Mouse (Mus musculus) intestine, embryonic 16.5 days (tissue): ENCODE measurements around the gene Glt1d1. TPM values are rescaled to one million over a fixed set of nuclear protein-coding genes. Genes with fewer than 3 reads are reported as not detected.

Experiments used
- ATAC-seq: fragments of 200-750 bp; cut with Nextera tagmentation; 2 replicates; pipeline ENCODE4 v1.8.0; 2017; ENCODE audit warnings: moderate TSS enrichment, moderate library complexity
- H3K27ac ChIP-seq: fragments of 300-500 bp; sonication (generic); 2 replicates; pipeline ENCODE4 v1.5.1; 2014; ENCODE audit warnings: mild to moderate bottlenecking, low read length
- H3K27me3 ChIP-seq: fragments of 300-500 bp; sonication (generic); replicated peaks from 2 replicates; pipeline ENCODE4 v1.6.1; 2014; ENCODE audit warnings: low read length, control low read depth, mixed read lengths; ENCODE audit not compliant: control insufficient read depth, insufficient read depth
- H3K36me3 ChIP-seq: fragments of 300-500 bp; sonication (generic); 2 replicates; pipeline ENCODE4 v1.6.1; 2014; ENCODE audit warnings: low read length, control low read depth; ENCODE audit not compliant: control insufficient read depth, insufficient read depth
- H3K4me1 ChIP-seq: fragments of 300-500 bp; sonication (generic); 2 replicates; pipeline ENCODE4 v1.6.1; 2014; ENCODE audit warnings: low read length, control low read depth, mixed read lengths; ENCODE audit not compliant: control insufficient read depth, insufficient read depth
- H3K4me2 ChIP-seq: fragments of 300-500 bp; sonication (generic); 2 replicates; pipeline ENCODE4 v1.6.1; 2014; ENCODE audit warnings: low read depth, low read length, control low read depth
- H3K4me3 ChIP-seq: fragments of 300-500 bp; sonication (generic); 2 replicates; pipeline ENCODE4 v1.5.1; 2014; ENCODE audit warnings: mild to moderate bottlenecking, low read length
- H3K9ac ChIP-seq: fragments of 300-500 bp; sonication (generic); 2 replicates; pipeline ENCODE4 v1.6.1; 2014; ENCODE audit warnings: low read depth, low read length
- H3K9me3 ChIP-seq: fragments of 300-500 bp; sonication (generic); 2 replicates; pipeline ENCODE4 v1.6.1; 2016; ENCODE audit warnings: low read length, control low read depth; ENCODE audit not compliant: control insufficient read depth
- WGBS: fragments of 180-500 bp; shearing (Covaris S2); extraction: QIAGEN DNeasy Blood & Tissue Kit; methylation state at CpG from one replicate; pipeline ENCODE4 v1.1.7; 2014; 5-methylcytosine and 5-hydroxymethylcytosine counted together
- polyA plus RNA-seq: library from polyadenylated mRNA; unstranded; fragments of >200 nt; fragmentation: Nextera tagmentation; extraction: Ambion mirVana; gene quantifications from 2 replicates; pipeline ENCODE4 v1.2.1, GENCODE M21; 2015

Glt1d1 gene
- 0.13 and 0.43 TPM in 2 replicates for polyA plus RNA-seq

DNA sequence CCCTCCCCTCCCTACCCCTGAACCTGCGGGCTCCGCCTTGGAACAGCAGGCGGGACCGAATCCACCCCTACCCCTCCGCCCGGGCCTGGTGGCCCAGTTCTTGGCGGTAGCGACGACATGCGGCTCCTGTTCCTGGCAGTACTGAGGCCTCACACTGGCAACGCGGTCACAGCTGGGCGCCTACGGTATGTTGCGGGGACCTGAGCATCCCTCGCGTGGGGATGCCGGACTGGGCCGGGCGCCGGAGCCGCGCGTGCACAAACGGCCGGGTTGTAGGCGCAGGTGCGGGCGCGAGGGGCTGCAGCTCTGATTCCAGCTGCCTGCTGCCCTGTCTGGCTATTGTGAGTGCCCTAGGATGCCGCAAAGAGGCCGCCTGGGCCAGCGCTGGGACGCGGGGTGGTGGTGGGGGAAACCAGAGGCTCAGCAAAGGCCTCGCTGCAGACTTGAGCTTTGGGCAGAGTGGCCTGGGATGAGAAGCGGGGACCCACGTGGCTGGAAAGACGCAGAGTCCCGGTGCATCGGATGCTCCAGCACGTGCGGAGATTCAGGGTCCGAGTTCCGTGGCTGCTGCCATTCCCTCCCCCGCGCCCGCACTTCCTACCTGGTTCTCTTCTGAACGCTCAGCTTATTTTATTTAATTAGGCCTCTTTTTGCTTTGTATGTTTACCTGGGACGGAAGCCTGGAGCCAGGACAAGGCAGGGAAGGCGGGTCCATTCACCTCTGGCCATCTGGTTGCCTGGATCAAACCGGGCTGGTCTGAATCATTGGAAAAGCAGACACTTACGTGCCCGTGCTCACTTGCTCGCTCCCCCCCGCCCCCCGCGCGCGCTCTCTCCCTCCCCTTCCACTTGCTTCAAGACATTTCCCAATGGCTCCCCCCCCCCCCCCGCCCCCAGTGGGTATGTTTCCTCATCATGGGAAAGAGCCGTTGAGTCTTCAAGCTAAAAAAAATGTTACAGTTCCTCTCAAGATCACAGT lies at the start of gene Glt1d1, which contains the start of gene Slc15a4:
Gene Glt1d1 (plus strand): TSS at position 96 of the 979 bp plus-strand sequence.
Gene Slc15a4 (minus strand): TSS at position 731 of the 979 bp plus-strand sequence.
- H3K36me3 ChIP-seq = no peaks in the 10 kb centered on the region
- peak within 1 kb of the TSS; percentile 50 for H3K4me3 ChIP-seq
- no peak within 1 kb of the TSS for H3K27ac ChIP-seq
- under 1% methylated on average over 61 of the region's 62 CpGs for WGBS
- peaks cover 22% of the 10 kb centered on the region for H3K27me3 ChIP-seq
- no peaks in the 10 kb centered on the region for H3K9me3 ChIP-seq
- peak within 1 kb of the TSS; percentile 65 for H3K9ac ChIP-seq
- no peaks in the 10 kb centered on the region; the same call in 1 of the 2 replicates for H3K4me1 ChIP-seq
- peak within 1 kb of the TSS; percentile 78 for H3K4me2 ChIP-seq
- ATAC-seq = peak; percentile 48; the same call in 1 of the 2 replicates

DNA sequence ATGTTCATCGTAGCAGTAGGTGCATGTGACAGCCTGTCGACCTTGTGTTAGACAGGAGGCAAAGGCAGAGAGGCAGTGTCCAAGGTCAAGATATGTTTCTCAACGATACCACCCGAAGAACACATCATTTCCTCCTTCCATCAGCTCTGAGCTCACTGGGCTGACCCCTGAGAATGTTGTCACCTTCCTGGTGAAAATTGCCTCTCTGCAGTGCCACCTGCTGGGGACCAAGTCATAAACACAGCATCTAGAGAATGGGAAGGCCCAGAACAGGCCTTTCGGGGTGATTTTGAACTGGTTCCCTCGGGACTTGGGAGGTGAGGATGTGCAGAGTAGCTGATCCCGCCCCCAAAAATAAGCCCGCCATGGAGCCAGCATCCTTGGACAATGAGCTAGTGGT lies 48.4 kb upstream of the Glt1d1 start:
- no peaks in the 10 kb centered on the region for H3K27me3 ChIP-seq
- no peaks in the 10 kb centered on the region for H3K36me3 ChIP-seq
- no peak overlapping the region for H3K4me3 ChIP-seq
- H3K4me1 ChIP-seq = no peaks in the 10 kb centered on the region
- no peaks in the 10 kb centered on the region for H3K9me3 ChIP-seq
- H3K4me2 ChIP-seq = no peak overlapping the region
- WGBS = 77% methylated on average over 8 of the region's 8 CpGs
- H3K9ac ChIP-seq = no peak overlapping the region
- H3K27ac ChIP-seq = no peak overlapping the region
- no peak for ATAC-seq

- Histone ChIP-seq H3K9me3 (no peaks in the 10 kb centered on the region), H3K4me1 (no peaks in the 10 kb centered on the region), H3K4me2 (no peak overlapping the region), H3K27ac (no peak overlapping the region), H3K36me3 (no peaks in the 10 kb centered on the region), H3K27me3 (no peaks in the 10 kb centered on the region), H3K9ac (no peak overlapping the region), H3K4me3 (no peak overlapping the region)
- no peak for ATAC-seq
- WGBS = 69% methylated on average over 6 of the region's 6 CpGs
These were observed 44.2 kb upstream of the Glt1d1 start for GRCm38 (mm10) chr5:127587854-127588253.

- H3K27ac ChIP-seq = no peak overlapping the region
- H3K4me1 ChIP-seq = no peaks in the 10 kb centered on the region
- H3K4me2 ChIP-seq = no peak overlapping the region
- ATAC-seq = no peak
- H3K9me3 ChIP-seq = no peaks in the 10 kb centered on the region
- no peaks in the 10 kb centered on the region for H3K27me3 ChIP-seq
- H3K9ac ChIP-seq = no peak overlapping the region
- H3K36me3 ChIP-seq = peaks cover 3% of the 10 kb centered on the region
- WGBS = 66% methylated on average over 5 of the region's 5 CpGs
- H3K4me3 ChIP-seq = no peak overlapping the region
These were observed 39.7 kb upstream of the Glt1d1 start for GRCm38 (mm10) chr5:127592406-127592805.

DNA sequence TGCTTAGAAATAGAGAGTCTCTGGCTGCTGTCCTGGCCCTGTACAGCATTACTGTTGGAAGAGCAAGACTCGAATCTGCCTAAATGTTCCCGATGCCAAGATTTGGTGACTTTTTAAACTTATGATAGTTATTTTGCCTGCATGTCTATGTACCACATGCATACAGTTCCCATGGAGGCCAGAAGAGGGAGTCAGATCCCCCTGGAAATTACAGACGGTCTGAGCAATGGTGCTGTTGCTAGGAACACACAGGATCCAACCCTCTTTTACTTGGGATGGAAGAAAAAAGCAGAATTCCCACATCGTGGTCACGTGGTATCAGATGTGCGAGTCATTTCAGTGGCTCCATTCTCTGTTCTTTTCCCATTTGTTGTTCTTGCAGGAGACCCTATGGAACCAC lies 39.2 kb upstream of the Glt1d1 start:
- ATAC-seq = no peak
- H3K9ac ChIP-seq = no peak overlapping the region
- no peaks in the 10 kb centered on the region for H3K27me3 ChIP-seq
- no peaks in the 10 kb centered on the region for H3K9me3 ChIP-seq
- WGBS = 77% methylated on average over 6 of the region's 6 CpGs
- no peak overlapping the region for H3K4me2 ChIP-seq
- H3K4me1 ChIP-seq = no peaks in the 10 kb centered on the region
- H3K36me3 ChIP-seq = peaks cover 3% of the 10 kb centered on the region
- no peak overlapping the region for H3K27ac ChIP-seq
- no peak overlapping the region for H3K4me3 ChIP-seq

- H3K9ac ChIP-seq = no peak overlapping the region
- 94% methylated on average over 3 of the region's 3 CpGs for WGBS
- H3K9me3 ChIP-seq = no peaks in the 10 kb centered on the region
- ATAC-seq = no peak
- H3K36me3 ChIP-seq = peaks cover 7% of the 10 kb centered on the region
- H3K27me3 ChIP-seq = no peaks in the 10 kb centered on the region
- no peak overlapping the region for H3K4me2 ChIP-seq
- no peak overlapping the region for H3K27ac ChIP-seq
- no peak overlapping the region for H3K4me3 ChIP-seq
- no peaks in the 10 kb centered on the region for H3K4me1 ChIP-seq
These were observed 36.4 kb upstream of the Glt1d1 start for GRCm38 (mm10) chr5:127595676-127596075.

- Histone ChIP-seq H3K27me3 (no peaks in the 10 kb centered on the region), H3K9ac (no peak overlapping the region), H3K4me1 (no peaks in the 10 kb centered on the region), H3K4me3 (no peak overlapping the region), H3K36me3 (peaks cover 7% of the 10 kb centered on the region), H3K4me2 (no peak overlapping the region), H3K27ac (no peak overlapping the region), H3K9me3 (no peaks in the 10 kb centered on the region)
- WGBS = 85% methylated on average over 7 of the region's 7 CpGs
- ATAC-seq = no peak
These were observed 35.2 kb upstream of the Glt1d1 start for GRCm38 (mm10) chr5:127596862-127597261.

DNA sequence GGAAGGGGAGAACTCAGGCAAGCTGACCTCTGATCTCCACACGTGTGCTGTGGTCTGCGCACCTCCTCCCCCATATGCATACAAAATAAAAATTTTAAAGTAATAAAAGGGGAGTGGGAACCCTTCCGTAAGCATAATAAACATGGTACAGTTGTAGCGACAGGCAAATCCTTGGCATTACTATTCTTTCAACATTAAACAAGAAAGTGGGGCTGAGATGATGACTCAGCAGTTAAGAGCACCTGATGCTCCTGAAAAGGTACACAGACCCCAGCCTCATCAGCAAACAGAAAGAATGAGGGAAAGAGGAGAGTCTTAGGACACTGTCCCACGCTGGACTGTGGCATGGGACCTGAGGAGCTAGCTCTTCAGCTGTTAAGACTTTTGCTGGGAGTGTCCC lies 29.1 kb upstream of the Glt1d1 start:
- peaks cover 22% of the 10 kb centered on the region for H3K36me3 ChIP-seq
- no peak overlapping the region for H3K27ac ChIP-seq
- no peak overlapping the region for H3K4me3 ChIP-seq
- no peaks in the 10 kb centered on the region for H3K27me3 ChIP-seq
- H3K4me1 ChIP-seq = no peaks in the 10 kb centered on the region
- ATAC-seq = no peak
- 91% methylated on average over 5 of the region's 5 CpGs for WGBS
- no peaks in the 10 kb centered on the region for H3K9me3 ChIP-seq
- H3K9ac ChIP-seq = no peak overlapping the region
- no peak overlapping the region for H3K4me2 ChIP-seq

DNA sequence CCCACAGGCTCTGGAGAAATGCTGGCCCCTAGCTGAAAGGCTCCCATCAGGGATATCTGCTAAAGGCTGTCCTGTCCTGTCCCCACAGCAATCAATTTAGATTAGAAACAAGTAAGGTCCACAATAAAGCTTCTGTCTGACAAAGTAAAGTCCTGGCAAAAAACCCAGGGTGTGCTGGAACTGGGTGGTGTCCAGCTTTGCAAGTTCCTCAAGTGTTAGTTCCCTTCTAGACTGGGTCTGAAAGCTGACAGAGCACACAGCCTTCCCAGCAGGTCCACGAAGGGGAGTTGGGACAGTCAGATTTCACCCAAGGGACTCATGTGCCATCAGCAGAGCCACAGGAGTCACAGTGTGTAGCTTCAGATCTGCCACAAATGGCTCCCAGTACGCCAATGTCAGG lies 24.6 kb upstream of the Glt1d1 start:
- no peak overlapping the region for H3K9ac ChIP-seq
- 87% methylated on average over 2 of the region's 2 CpGs for WGBS
- peaks cover 15% of the 10 kb centered on the region for H3K4me1 ChIP-seq
- H3K27me3 ChIP-seq = no peaks in the 10 kb centered on the region
- peaks cover 18% of the 10 kb centered on the region for H3K36me3 ChIP-seq
- H3K4me2 ChIP-seq = no peak overlapping the region
- no peak overlapping the region for H3K4me3 ChIP-seq
- ATAC-seq = no peak
- H3K27ac ChIP-seq = no peak overlapping the region
- H3K9me3 ChIP-seq = no peaks in the 10 kb centered on the region
